Mouse (Mus musculus) 416B (cell line): Measurements from ENCODE around the gene Tmem176b.
A peak's percentile ranks its signal among the peaks of the same experiment; 100 is the strongest.
"Not testable (repeated sequence)": the region's sequence is repeated elsewhere in the genome, so short reads cannot be mapped to it uniquely, and the experiment has no call there.

Source experiments
- DNase-seq: peaks from one replicate; pipeline ENCODE4 v3.0.0; 2011; ENCODE audit warnings: low read depth

The Tmem176b gene

GRCm38 (mm10) chr6:48842111-48842842 is 981 bp upstream of the Tmem176b start:
- DNase-seq, result peak; percentile 12

DNA sequence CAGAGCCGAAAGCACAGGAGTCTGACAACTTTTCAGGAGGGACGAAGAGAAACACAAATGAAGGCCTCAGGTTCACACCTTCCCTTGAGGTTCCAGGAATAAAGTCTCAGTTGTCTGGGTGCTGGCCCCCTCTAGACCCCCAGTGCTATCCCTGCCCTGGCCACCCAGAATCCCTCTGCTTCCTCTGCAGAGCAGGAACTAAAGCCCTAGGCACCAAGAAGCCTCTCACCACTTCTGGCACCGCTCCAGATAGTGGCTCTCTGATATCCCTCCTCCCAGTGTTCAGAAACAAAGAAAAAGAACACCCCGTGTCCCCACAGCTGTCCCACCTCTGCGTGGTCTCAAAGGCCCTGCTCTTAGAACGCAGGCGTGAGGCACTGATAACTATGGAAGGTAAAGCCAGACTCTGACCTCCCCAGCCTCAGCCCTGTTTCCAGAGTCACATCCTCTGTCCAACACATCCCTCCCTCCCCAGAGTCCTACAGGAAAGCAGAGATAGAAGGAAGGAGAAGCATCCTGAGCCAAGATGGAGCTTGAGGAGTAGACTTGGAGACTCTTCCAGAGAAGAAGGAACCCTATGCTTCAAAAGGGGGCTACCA is 826 bp downstream of the Tmem176b start, which contains the start of gene Tmem176a:
TSS of gene Tmem176a (plus strand) at position 549 of the 599 bp plus-strand sequence.
- DNase-seq, result no peak

- DNase-seq, result no peak
Measured at GRCm38 (mm10) chr6:48838321-48839080, 2.8 kb downstream of the Tmem176b start.

- DNase-seq, result no peak
Measured at GRCm38 (mm10) chr6:48837516-48837915, 3.8 kb downstream of the Tmem176b start.

DNA sequence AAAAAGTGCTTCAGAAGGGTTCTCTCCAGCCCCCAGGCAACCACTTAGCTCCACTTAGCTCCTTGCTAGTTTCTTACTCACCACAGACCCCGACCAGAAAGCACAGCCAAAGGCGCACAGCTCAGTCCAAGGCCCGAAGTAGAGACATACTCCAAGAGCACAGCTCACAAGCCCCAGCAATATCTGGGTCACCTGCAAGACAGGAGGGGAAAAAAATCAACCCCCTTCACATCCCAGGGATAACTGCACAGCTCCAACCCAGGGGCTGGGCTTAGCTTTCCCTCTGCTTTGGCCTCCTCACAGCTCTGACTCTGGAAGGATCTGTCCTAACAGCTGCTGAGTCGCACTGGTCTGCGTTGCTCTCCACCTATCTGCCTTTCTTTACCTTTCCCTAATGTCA is 5.2 kb downstream of the Tmem176b start:
- DNase-seq, result no peak

GRCm38 (mm10) chr6:48835241-48835640 is 6.1 kb downstream of the Tmem176b start:
- no peak for DNase-seq

DNA sequence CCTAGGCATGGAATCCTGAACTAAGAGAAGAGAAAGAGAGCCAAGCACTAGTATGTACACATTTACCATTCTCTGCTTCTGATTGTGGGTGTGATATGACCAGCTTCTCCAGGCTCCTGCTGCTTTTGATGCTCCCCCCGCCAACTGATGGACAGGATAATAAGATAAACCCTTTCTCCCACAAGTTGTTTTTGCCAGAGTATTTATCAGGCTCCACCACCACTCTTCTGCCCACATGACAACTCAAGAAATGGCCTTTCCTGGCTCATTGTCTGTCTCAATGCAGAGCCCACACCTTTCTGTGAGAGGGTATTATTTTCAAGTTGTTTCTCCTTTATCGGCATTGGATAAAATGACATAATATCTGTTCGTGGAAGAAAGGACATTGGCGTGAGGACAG is 7.8 kb downstream of the Tmem176b start:
- DNase-seq, result no peak

- DNase-seq, result no peak
Measured at GRCm38 (mm10) chr6:48832426-48832825, 8.9 kb downstream of the Tmem176b start.

GRCm38 (mm10) chr6:48831141-48831540 is 10.2 kb downstream of the Tmem176b start:
- DNase-seq, result no peak

GRCm38 (mm10) chr6:48830241-48830640 is 11.1 kb downstream of the Tmem176b start:
- no peak for DNase-seq

- peak; percentile 17 for DNase-seq
Measured at GRCm38 (mm10) chr6:48829651-48830050, 11.6 kb downstream of the Tmem176b start.

DNA sequence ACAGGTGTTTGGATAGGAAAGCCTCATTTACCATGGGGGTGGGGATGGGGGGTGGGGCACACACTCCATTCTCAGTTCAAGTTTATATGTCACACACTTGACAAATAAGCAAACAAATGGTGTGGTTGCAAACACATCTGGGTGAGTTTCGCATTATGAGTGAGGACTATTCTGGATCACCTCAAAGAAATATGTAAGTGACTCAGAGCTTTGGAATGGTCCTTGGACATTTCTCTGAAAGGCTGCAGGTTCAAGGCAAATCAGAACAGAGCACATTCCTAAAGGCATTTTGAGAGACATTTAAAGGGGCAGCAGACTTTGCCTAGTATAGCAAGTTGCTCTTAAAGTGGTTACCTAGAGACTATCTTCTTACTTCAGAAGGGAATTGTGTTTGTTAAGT is 12.3 kb downstream of the Tmem176b start:
- DNase-seq, result no peak

DNA sequence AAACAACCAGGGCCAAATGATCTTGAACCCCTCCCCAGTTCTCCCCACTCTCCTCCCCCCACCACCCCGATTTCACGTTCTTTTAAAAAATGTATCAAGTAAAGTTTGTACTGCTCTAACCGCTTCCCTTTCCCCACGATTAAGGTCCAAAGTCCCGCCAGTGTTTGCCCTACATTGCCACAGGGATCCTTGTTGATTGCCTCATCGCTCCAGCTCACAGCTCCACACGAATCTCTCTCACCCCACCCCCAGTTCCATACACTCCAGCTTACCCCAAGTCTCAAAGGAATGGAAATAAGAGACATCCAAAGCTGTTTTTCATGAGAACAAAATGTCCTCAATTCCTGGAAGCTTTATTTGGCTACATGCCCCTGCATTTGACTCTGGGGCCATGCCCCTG is 16.3 kb downstream of the Tmem176b start:
- DNase-seq, result no peak

DNA sequence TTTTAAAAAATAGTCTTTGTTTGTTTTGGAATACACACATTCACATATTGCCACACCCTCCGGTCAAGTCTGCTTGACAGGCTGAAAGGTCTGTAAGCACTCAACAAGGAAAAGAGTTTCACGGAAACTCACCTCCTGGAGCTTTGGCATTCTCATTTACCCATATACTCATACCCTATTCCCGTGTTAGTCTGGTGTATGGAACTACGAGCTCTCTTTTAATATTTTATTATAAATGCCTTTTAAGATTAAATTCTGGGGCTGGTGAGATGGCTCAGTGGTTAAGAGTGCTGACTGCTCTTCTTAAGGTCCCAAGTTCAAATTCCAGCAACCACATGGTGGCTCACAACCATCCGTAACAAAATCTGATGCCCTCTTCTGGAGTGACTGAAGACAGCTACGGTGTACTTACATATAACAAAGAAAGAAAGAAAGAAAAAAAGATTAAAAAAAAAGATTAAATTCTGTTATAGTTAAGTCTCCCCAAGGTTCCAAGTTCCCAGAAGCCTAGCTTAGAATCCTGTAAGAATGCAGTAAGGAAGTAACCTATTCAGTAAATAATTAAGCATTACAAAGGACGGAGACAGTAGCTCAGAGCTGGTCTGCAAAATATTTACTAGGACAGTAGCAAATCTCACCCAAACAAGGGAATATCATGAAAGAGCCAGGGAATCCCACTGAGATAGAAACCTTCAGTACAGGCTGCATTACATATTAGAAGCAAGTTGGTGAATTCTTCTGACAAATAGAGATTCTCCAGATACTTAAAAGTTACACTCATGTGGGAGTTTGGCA is 19.1 kb downstream of the Tmem176b start:
- DNase-seq, result not testable (repeated sequence)

GRCm38 (mm10) chr6:48817815-48818214 is 23.5 kb downstream of the Tmem176b start:
- DNase-seq, result peak; percentile 84

GRCm38 (mm10) chr6:48815013-48815412 is 26.3 kb downstream of the Tmem176b start:
- DNase-seq, result peak; percentile 19

GRCm38 (mm10) chr6:48809494-48810219 is 31.6 kb downstream of the Tmem176b start:
- no peak for DNase-seq

- DNase-seq, result no peak
Measured at GRCm38 (mm10) chr6:48806746-48807145, 34.5 kb downstream of the Tmem176b start.

- no peak for DNase-seq
Measured at GRCm38 (mm10) chr6:48804346-48804745, 37.0 kb downstream of the Tmem176b start.

DNA sequence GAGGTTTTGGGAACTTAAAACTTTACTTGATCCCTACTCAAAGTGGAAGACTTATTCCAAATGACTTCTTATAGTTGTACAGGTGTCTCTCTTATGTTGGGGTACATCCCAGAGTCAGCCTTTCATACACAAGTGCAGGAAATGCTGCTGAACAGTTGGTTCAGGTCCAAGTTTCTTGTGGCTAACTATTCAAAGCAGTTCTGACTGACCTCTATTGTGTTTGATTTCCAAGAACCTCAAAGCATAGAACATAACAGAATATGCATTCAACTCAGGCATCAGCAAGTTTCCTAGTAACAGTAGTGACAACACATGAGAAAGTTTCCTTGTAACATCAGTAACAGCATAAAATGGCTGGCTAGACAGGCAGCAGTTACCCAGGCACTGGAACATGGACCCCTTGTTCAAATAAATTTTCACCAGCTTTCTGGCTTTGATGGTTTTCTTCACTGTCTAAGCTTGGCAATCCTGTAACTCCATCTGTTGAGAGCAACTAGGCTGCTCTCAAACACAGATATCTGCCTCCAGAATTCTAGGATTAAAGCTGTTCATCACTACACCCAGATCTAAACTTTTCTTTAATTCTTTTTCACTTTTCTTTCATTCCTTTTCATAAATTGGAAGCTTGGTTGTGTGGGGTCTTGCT is 37.8 kb downstream of the Tmem176b start:
- peak; percentile 22 for DNase-seq

GRCm38 (mm10) chr6:48801897-48802296 is 39.4 kb downstream of the Tmem176b start:
- peak; percentile 90 for DNase-seq
